Mouse (Mus musculus) kidney, postnatal 0 days (tissue): ENCODE measurements at regions not wholly inside any gene's neighbourhood (a gene's known extent, or its start where the extent isn't known, plus 50 kb on each side); places are given as distances from the start of the nearest gene placed in this dataset.
A peak's percentile ranks its signal among the peaks of the same experiment; 100 is the strongest.

ENCODE experiments used
- ATAC-seq: fragments of 200-750 bp; cut with Nextera tagmentation; replicated peaks from 2 replicates; pipeline ENCODE4 v1.8.0; 2017; ENCODE audit warnings: low read depth, moderate number of reproducible peaks, moderate TSS enrichment, moderate library complexity; ENCODE audit not compliant: low FRiP score
- DNase-seq: peaks from one replicate; pipeline ENCODE4 v3.0.0-alpha.2; 2016; ENCODE audit warnings: low spot score
- H3K27ac ChIP-seq: fragments of 300-500 bp; sonication (generic); 2 replicates; pipeline ENCODE4 v1.5.1; 2014; ENCODE audit warnings: mild to moderate bottlenecking
- H3K27me3 ChIP-seq: fragments of 300-500 bp; sonication (generic); 2 replicates; pipeline ENCODE4 v1.6.1; 2014; ENCODE audit warnings: low read length, mixed read lengths; ENCODE audit not compliant: insufficient read depth
- H3K36me3 ChIP-seq: fragments of 300-500 bp; sonication (generic); 2 replicates; pipeline ENCODE4 v1.6.1; 2014; ENCODE audit warnings: low read length, mixed read lengths; ENCODE audit not compliant: insufficient read depth
- H3K4me1 ChIP-seq: fragments of 300-500 bp; sonication (generic); replicated peaks from 2 replicates; pipeline ENCODE4 v1.6.1; 2014; ENCODE audit warnings: antibody characterized with exemption, low read length, mixed read lengths; ENCODE audit not compliant: insufficient read depth
- H3K4me2 ChIP-seq: fragments of 300-500 bp; sonication (generic); 2 replicates; pipeline ENCODE4 v1.6.1; 2014; ENCODE audit warnings: mild to moderate bottlenecking, low read length, moderate library complexity, mixed read lengths
- H3K4me3 ChIP-seq: fragments of 300-500 bp; sonication (generic); replicated peaks from 2 replicates; pipeline ENCODE4 v1.5.1; 2014; ENCODE audit warnings: low read depth, low read length
- H3K9ac ChIP-seq: fragments of 300-500 bp; sonication (generic); 2 replicates; pipeline ENCODE4 v1.6.1; 2014; ENCODE audit warnings: low read depth, low read length
- H3K9me3 ChIP-seq: fragments of 300-500 bp; sonication (generic); replicated peaks from 2 replicates; pipeline ENCODE4 v1.6.1; 2016; ENCODE audit warnings: low read length, inconsistent platforms, mixed read lengths
- CTCF ChIP-seq: IDR thresholded peaks from 2 replicates; pipeline ENCODE4 v1.5.1; 2016; ENCODE audit warnings: antibody characterized with exemption, low read depth, mild to moderate bottlenecking, moderate library complexity
- WGBS: fragments of 180-500 bp; shearing (Covaris S2); extraction: QIAGEN DNeasy Blood & Tissue Kit; methylation state at CpG from one replicate; pipeline ENCODE4 v1.1.7; 2014; 5-methylcytosine and 5-hydroxymethylcytosine counted together

- Histone ChIP-seq H3K9me3 (no peaks in the 10 kb centered on the region), H3K36me3 (no peaks in the 10 kb centered on the region), H3K4me3 (no peak overlapping the region), H3K27me3 (no peaks in the 10 kb centered on the region), H3K4me1 (no peaks in the 10 kb centered on the region), H3K27ac (no peak overlapping the region), H3K9ac (no peak overlapping the region), H3K4me2 (no peak overlapping the region)
- no peak for TF ChIP-seq CTCF
- ATAC-seq, result no peak
- no peak for DNase-seq
- WGBS, result 48% methylated on average over 1 of the region's 1 CpGs
These were observed 297.7 kb upstream of the BB014433 start for GRCm38 (mm10) chr8:15343616-15344015.

- TF ChIP-seq CTCF, result no peak
- Histone ChIP-seq H3K9me3 (no peaks in the 10 kb centered on the region), H3K4me2 (no peak overlapping the region), H3K27ac (no peak overlapping the region), H3K4me3 (no peak overlapping the region), H3K4me1 (no peaks in the 10 kb centered on the region), H3K36me3 (no peaks in the 10 kb centered on the region), H3K9ac (no peak overlapping the region), H3K27me3 (no peaks in the 10 kb centered on the region)
- ATAC-seq (peak; percentile 43; the same call in 1 of the 2 replicates), DNase-seq (peak; percentile 47)
- WGBS, result 35% methylated on average over 4 of the region's 4 CpGs
These were observed 288.7 kb upstream of the BB014433 start for GRCm38 (mm10) chr8:15334532-15334931.

GRCm38 (mm10) chr8:15327312-15327711 lies 281.4 kb upstream of the BB014433 start:
- 51% methylated on average over 5 of the region's 5 CpGs for WGBS
- H3K4me1 ChIP-seq, result no peaks in the 10 kb centered on the region
- no peaks in the 10 kb centered on the region for H3K36me3 ChIP-seq
- H3K4me3 ChIP-seq, result no peak overlapping the region
- no peak overlapping the region for H3K27ac ChIP-seq
- H3K9me3 ChIP-seq, result no peaks in the 10 kb centered on the region
- DNase-seq (no peak), ATAC-seq (no peak; the same call in 1 of the 2 replicates)
- no peak for TF ChIP-seq CTCF
- no peaks in the 10 kb centered on the region for H3K27me3 ChIP-seq
- H3K4me2 ChIP-seq, result no peak overlapping the region
- no peak overlapping the region for H3K9ac ChIP-seq

DNA sequence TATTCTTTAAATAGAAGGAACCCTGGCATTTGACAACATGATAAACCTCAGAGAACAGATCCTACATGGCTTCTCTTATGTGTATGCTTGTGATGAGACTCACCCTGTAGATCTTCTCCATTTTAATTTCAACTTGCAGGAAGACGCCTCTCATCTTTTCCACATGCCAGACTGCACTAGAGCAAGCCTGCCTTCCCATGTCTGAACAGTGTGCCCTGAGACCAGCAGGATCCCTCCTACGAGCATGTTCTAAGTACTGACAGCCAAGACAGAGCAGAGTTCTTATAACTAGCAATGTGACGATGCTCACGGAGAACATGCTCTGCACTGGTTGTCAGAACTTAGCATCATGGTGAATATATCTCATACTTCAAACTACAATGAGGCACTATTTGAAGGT lies 277.5 kb upstream of the BB014433 start:
- ATAC-seq (no peak), DNase-seq (no peak)
- 78% methylated on average over 4 of the region's 4 CpGs for WGBS
- Histone ChIP-seq H3K4me2 (no peak overlapping the region), H3K27ac (no peak overlapping the region), H3K36me3 (no peaks in the 10 kb centered on the region), H3K4me3 (no peak overlapping the region), H3K4me1 (no peaks in the 10 kb centered on the region), H3K9me3 (no peaks in the 10 kb centered on the region), H3K27me3 (no peaks in the 10 kb centered on the region), H3K9ac (no peak overlapping the region)
- TF ChIP-seq CTCF, result no peak

DNA sequence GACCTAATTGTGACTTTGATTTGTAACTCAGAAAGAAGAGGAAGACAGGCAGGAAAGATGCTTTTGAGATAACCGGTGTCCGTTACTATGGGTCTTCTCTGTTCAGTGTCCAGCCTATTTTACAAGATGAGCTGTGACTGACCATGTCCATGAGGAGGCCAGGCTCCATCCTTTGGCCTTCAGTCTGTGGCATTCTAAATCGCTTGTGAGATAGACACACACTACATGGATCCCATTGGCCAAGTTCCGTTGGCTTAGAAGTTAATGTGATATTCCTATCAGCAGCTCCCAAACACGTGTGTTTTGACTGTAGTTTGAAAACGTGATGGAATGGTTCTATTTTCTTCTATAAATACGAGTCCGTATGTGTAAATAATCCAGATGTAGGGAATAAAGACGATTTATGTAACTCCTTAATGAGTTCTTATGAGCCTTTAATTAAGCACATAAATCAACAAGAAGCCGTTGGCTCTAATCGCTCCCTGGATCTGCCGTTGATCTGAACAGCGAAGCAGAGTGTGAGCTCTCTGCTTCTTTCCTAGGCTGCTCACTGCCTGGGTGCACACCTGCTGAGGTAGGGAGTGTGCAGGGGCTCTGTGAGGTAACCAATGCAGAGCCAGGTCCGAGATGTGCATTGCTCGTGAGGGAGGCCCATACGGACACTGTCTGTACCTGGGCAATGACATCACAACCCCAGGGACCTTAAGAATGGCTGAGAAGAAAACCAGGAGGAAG lies 272.4 kb upstream of the BB014433 start:
- H3K27me3 ChIP-seq, result no peaks in the 10 kb centered on the region
- no peaks in the 10 kb centered on the region for H3K36me3 ChIP-seq
- no peak overlapping the region for H3K4me3 ChIP-seq
- no peak overlapping the region for H3K4me2 ChIP-seq
- H3K27ac ChIP-seq, result no peak overlapping the region
- H3K9me3 ChIP-seq, result no peaks in the 10 kb centered on the region
- 34% methylated on average over 16 of the region's 16 CpGs for WGBS
- no peak for TF ChIP-seq CTCF
- no peaks in the 10 kb centered on the region for H3K4me1 ChIP-seq
- ATAC-seq, result no peak; the same call in 1 of the 2 replicates
- DNase-seq, result peak; percentile 70
- H3K9ac ChIP-seq, result no peak overlapping the region

- no peak for ATAC-seq
- DNase-seq, result no peak
- no peaks in the 10 kb centered on the region for H3K36me3 ChIP-seq
- H3K27ac ChIP-seq, result no peak overlapping the region
- H3K4me3 ChIP-seq, result no peak overlapping the region
- no peaks in the 10 kb centered on the region for H3K27me3 ChIP-seq
- H3K9ac ChIP-seq, result no peak overlapping the region
- no peak for TF ChIP-seq CTCF
- H3K9me3 ChIP-seq, result no peaks in the 10 kb centered on the region
- H3K4me1 ChIP-seq, result no peaks in the 10 kb centered on the region
- no peak overlapping the region for H3K4me2 ChIP-seq
- 82% methylated on average over 5 of the region's 5 CpGs for WGBS
These were observed 267.6 kb upstream of the BB014433 start for GRCm38 (mm10) chr8:15313481-15313880.

DNA sequence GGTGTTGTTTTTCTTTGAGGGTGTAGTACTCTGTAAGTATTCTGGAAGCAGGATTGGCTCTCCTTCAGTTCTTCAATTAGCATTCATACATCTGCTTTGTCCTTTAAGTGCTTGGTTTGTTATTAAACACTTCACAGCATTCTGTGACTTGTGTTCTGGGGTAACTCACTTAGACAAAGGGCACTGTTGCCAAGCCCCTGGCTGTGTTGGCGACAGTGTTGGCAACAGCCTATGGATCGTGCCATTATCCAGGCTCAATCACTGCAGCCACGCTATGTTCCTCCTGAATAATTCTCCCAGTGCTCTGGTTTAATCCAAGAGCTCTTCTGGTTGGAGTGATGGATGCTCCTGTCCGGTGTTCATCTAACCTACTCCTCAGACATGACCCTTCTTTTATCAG lies 265.6 kb upstream of the BB014433 start:
- H3K4me2 ChIP-seq, result no peak overlapping the region
- TF ChIP-seq CTCF, result no peak
- 77% methylated on average over 4 of the region's 4 CpGs for WGBS
- no peak overlapping the region for H3K27ac ChIP-seq
- no peak for ATAC-seq
- H3K9me3 ChIP-seq, result no peaks in the 10 kb centered on the region
- DNase-seq, result no peak
- H3K36me3 ChIP-seq, result no peaks in the 10 kb centered on the region
- H3K27me3 ChIP-seq, result no peaks in the 10 kb centered on the region
- no peak overlapping the region for H3K4me3 ChIP-seq
- H3K4me1 ChIP-seq, result no peaks in the 10 kb centered on the region
- H3K9ac ChIP-seq, result no peak overlapping the region
